Mouse (Mus musculus): ENCODE measurements around the gene Adgrf3. TPM values are rescaled to one million over a fixed set of nuclear protein-coding genes. Genes with fewer than 3 reads are reported as not detected.
"Not testable (repeated sequence)": the region's sequence is repeated elsewhere in the genome, so short reads cannot be mapped to it uniquely, and the experiment has no call there.

Gene Adgrf3
- polyA plus RNA-seq, 1 experiment from 2014 or later, result not detected

DNA sequence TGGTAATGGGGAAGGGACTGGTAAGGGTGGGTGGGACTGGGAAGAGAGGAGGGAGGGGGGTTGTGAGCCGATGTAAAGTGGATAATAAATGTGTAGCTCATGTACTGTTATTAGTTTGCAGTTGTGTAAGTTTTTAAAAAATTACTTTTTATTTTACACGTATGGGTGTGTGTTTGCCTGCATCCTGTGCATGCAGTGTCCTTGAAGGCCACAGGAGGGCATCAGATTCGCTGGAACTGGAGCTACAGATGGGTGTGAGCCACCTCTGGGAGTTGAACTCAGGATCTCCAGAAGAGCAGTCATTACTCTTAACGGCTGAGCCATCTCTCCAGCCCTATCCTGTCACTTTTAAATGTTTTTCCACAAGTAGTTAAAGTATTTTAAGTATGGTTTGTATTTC is 25.4 kb upstream of the Adgrf3 start:
- 80% methylated on average over 4 of the region's 4 CpGs for WGBS
- no peak for ATAC-seq (ENCODE audit: low FRiP score, low read depth)
- H3K4me3 ChIP-seq, result no peak overlapping the region
- no peak overlapping the region for H3K27ac ChIP-seq (replicated peaks)
- H3K9me3 ChIP-seq, result no peaks in the 10 kb centered on the region
- H3K4me1 ChIP-seq (replicated peaks), result peaks cover 30% of the 10 kb centered on the region
- no peaks in the 10 kb centered on the region for H3K27me3 ChIP-seq
- no peak overlapping the region for H3K9ac ChIP-seq
- no peak overlapping the region for H3K4me2 ChIP-seq
- H3K36me3 ChIP-seq, result no peaks in the 10 kb centered on the region

DNA sequence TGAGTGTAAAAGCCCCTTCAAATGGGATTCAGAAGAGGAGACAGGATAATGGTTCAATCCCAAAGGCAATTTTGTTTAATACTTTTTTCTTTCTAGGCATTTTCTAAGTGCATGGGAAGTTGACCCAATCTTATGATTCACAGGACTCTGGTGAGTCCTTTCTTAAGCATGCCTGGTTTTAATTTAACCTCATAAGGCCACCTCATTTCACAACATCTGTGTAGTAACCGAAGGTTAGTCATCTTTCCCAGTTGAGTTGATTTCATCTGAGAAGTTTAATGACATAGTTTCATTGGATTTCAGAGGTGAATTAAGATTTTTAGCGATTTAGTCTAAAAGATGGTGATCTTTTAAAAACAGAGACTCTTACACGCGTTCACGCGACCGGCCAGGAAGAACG is 17.2 kb upstream of the Adgrf3 start:
- Histone ChIP-seq H3K27ac (replicated peaks) (no peak overlapping the region), H3K4me2 (no peak overlapping the region), H3K4me1 (replicated peaks) (no peaks in the 10 kb centered on the region), H3K27me3 (no peaks in the 10 kb centered on the region), H3K4me3 (no peak overlapping the region), H3K9ac (no peak overlapping the region), H3K36me3 (peaks cover 6% of the 10 kb centered on the region; the same call in 1 of the 2 replicates), H3K9me3 (no peaks in the 10 kb centered on the region)
- ATAC-seq (ENCODE audit: low FRiP score, low read depth), result no peak
- WGBS, result 96% methylated on average over 8 of the region's 8 CpGs

DNA sequence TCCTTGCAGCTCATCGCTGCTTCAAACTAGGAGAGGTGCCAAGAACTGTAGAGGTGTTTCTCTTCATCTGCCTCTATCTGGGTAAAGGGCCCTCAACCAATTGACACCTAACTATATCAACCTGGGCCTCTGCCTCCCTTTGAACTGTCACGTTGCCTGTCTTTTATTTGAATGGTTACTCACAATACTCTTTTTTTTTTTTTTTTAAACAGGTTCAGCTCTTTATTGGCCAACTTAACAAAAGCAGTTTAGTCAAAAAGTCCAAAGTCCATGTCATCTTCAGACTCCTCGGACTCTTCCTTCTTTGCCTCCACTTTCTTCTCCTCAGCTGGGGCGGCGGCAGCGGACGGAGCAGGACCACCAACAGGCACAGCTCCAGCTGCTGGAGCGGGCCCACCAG is 15.1 kb upstream of the Adgrf3 start:
- H3K36me3 ChIP-seq, result peaks cover 6% of the 10 kb centered on the region; the same call in 1 of the 2 replicates
- WGBS, result 85% methylated on average over 8 of the region's 8 CpGs

DNA sequence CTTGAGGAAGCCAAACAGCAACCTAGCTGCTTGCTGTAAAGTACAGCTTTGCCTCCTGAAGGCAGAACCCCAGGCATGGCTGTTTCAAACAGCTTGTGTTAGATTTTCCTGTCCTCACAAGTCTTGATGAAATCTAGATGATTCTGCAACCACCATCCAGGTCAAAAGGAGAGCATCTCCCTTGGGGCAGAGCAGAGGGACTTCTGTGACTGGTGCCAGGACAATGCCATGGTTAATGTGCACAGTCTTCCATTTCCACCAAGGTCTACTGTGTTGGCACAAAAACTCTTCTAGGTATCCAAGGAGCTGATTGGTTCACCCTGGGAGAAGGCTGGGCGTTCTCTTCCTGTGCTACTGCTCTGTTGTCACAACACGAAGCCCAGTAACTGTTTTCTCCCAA is 14.2 kb upstream of the Adgrf3 start:
- 89% methylated on average over 2 of the region's 2 CpGs for WGBS
- ATAC-seq (ENCODE audit: low FRiP score, low read depth), result no peak

More for the DNA sequence above, 15.1 kb upstream of the Adgrf3 start:
- H3K4me2 ChIP-seq, result no peak overlapping the region
- H3K9me3 ChIP-seq, result no peaks in the 10 kb centered on the region
- 0 out of 2 replicates have a peak, but pooled peaks cover 3% of the 10 kb centered on the region for H3K27me3 ChIP-seq
- no peak overlapping the region for H3K4me3 ChIP-seq
- H3K9ac ChIP-seq, result no peak overlapping the region
- ATAC-seq (ENCODE audit: low FRiP score, low read depth), result no peak
- H3K4me1 ChIP-seq (replicated peaks), result no peaks in the 10 kb centered on the region
- H3K27ac ChIP-seq (replicated peaks), result no peak overlapping the region

GRCm38 (mm10) chr5:30215970-30216369 is 10.4 kb upstream of the Adgrf3 start:
- Histone ChIP-seq H3K36me3 (no peaks in the 10 kb centered on the region), H3K4me1 (replicated peaks) (no peaks in the 10 kb centered on the region), H3K27me3 (0 out of 2 replicates have a peak, but pooled peaks cover 3% of the 10 kb centered on the region), H3K4me3 (no peak overlapping the region), H3K4me2 (no peak overlapping the region), H3K9me3 (no peaks in the 10 kb centered on the region), H3K27ac (replicated peaks) (no peak overlapping the region), H3K9ac (no peak overlapping the region)
- 81% methylated on average over 5 of the region's 5 CpGs for WGBS
- ATAC-seq (ENCODE audit: low FRiP score, low read depth), result no peak

More for the DNA sequence above, 14.2 kb upstream of the Adgrf3 start:
- Histone ChIP-seq H3K9ac (no peak overlapping the region), H3K36me3 (peaks cover 6% of the 10 kb centered on the region; the same call in 1 of the 2 replicates), H3K27me3 (0 out of 2 replicates have a peak, but pooled peaks cover 3% of the 10 kb centered on the region), H3K9me3 (no peaks in the 10 kb centered on the region), H3K4me1 (replicated peaks) (no peaks in the 10 kb centered on the region), H3K4me2 (no peak overlapping the region), H3K4me3 (no peak overlapping the region), H3K27ac (replicated peaks) (no peak overlapping the region)

GRCm38 (mm10) chr5:30214889-30215288 is 9.4 kb upstream of the Adgrf3 start:
- Histone ChIP-seq H3K4me1 (replicated peaks) (no peaks in the 10 kb centered on the region), H3K27me3 (0 out of 2 replicates have a peak, but pooled peaks cover 3% of the 10 kb centered on the region), H3K9ac (no peak overlapping the region), H3K27ac (replicated peaks) (no peak overlapping the region), H3K9me3 (no peaks in the 10 kb centered on the region), H3K4me3 (no peak overlapping the region), H3K36me3 (no peaks in the 10 kb centered on the region), H3K4me2 (no peak overlapping the region)
- WGBS, result 13% methylated on average over 4 of the region's 4 CpGs
- ATAC-seq (ENCODE audit: low FRiP score, low read depth), result no peak

DNA sequence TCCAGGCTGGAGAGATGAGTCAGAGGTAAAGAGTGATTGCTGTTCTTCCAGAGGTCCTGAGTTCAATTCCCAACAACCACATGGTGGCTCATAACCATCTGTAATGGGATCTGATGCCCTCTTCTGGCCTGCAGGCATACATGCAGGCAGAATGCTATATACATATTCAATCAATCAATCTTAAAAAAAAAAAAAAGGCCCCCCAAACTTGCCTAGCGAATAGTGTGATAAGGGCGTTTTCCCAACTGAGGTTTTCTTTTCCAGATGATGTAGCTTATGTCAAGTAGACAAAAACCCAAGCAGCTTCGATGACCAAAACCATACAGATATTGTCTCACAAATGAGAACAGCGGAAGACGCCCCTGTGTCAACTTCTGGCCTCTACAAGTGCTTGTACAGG is 5.2 kb upstream of the Adgrf3 start:
- not testable (repeated sequence) for H3K27ac ChIP-seq (replicated peaks); H3K36me3 ChIP-seq; H3K4me3 ChIP-seq; H3K27me3 ChIP-seq; H3K4me1 ChIP-seq (replicated peaks); ATAC-seq (ENCODE audit: low FRiP score, low read depth); H3K9ac ChIP-seq; H3K9me3 ChIP-seq; H3K4me2 ChIP-seq
- 93% methylated on average over 5 of the region's 5 CpGs for whole genome bisulfite sequencing

DNA sequence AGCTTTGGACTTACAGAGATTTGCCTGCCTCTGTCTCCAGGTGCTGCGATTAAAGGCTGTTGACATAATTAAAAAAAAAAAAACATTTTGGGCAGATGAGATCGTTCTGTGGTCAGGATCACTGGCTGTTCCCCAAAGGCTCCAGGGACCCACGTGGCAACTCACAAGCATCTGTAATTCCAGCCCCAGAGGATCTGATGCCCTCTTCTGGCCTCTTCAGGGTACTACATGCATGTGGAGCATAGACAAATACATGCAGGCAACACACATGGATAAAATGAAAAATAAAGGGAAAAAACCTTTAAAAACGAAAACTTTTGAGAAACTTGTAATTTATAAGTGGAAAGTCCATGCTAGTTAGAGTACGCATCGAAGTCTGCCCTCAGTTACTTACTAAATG is 1.8 kb upstream of the Adgrf3 start:
- Histone ChIP-seq H3K27ac (replicated peaks) (no peak overlapping the region), H3K4me2 (no peak overlapping the region), H3K9me3 (no peaks in the 10 kb centered on the region), H3K9ac (no peak overlapping the region), H3K4me3 (no peak overlapping the region), H3K4me1 (replicated peaks) (0 out of 2 replicates have a peak, but pooled peaks cover 5% of the 10 kb centered on the region), H3K36me3 (no peaks in the 10 kb centered on the region), H3K27me3 (no peaks in the 10 kb centered on the region)
- 68% methylated on average over 6 of the region's 6 CpGs for WGBS
- no peak for ATAC-seq (ENCODE audit: low FRiP score, low read depth)

DNA sequence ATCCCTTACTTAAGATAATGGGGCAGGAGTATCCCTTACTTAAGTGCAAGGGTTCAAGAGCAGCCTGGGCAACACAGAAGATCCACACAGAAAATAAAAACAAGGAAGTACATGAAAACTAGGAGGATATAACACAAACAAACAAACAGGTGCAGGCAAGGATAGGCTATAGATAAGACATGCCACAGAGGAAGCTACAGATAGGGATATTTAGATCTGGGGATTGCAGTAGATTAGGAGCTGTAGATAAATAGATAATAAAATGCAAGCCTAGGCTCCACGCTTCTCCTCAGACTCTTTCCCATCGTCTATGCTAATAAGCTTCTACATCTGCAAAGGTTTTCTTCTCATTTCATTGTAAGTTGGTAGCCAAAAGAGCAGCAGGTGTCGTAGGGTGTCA is 488 bp downstream of the Adgrf3 start:
- Histone ChIP-seq H3K27ac (replicated peaks) (no peak overlapping the region), H3K9ac (no peak overlapping the region), H3K4me2 (no peak overlapping the region), H3K36me3 (no peaks in the 10 kb centered on the region), H3K4me1 (replicated peaks) (0 out of 2 replicates have a peak, but pooled peaks cover 5% of the 10 kb centered on the region), H3K4me3 (no peak overlapping the region), H3K9me3 (no peaks in the 10 kb centered on the region), H3K27me3 (no peaks in the 10 kb centered on the region)
- WGBS, result 75% methylated on average over 3 of the region's 3 CpGs
- no peak for ATAC-seq (ENCODE audit: low FRiP score, low read depth)

GRCm38 (mm10) chr5:30204441-30204840 is 1.1 kb downstream of the Adgrf3 start:
- H3K36me3 ChIP-seq, result no peaks in the 10 kb centered on the region
- no peak overlapping the region for H3K27ac ChIP-seq (replicated peaks)
- H3K27me3 ChIP-seq, result no peaks in the 10 kb centered on the region
- H3K4me3 ChIP-seq, result no peak overlapping the region
- H3K9ac ChIP-seq, result no peak overlapping the region
- no peak overlapping the region for H3K4me2 ChIP-seq
- H3K9me3 ChIP-seq, result no peaks in the 10 kb centered on the region
- WGBS, result 53% methylated on average over 1 of the region's 1 CpGs
- no peak for ATAC-seq (ENCODE audit: low FRiP score, low read depth)
- 0 out of 2 replicates have a peak, but pooled peaks cover 5% of the 10 kb centered on the region for H3K4me1 ChIP-seq (replicated peaks)

DNA sequence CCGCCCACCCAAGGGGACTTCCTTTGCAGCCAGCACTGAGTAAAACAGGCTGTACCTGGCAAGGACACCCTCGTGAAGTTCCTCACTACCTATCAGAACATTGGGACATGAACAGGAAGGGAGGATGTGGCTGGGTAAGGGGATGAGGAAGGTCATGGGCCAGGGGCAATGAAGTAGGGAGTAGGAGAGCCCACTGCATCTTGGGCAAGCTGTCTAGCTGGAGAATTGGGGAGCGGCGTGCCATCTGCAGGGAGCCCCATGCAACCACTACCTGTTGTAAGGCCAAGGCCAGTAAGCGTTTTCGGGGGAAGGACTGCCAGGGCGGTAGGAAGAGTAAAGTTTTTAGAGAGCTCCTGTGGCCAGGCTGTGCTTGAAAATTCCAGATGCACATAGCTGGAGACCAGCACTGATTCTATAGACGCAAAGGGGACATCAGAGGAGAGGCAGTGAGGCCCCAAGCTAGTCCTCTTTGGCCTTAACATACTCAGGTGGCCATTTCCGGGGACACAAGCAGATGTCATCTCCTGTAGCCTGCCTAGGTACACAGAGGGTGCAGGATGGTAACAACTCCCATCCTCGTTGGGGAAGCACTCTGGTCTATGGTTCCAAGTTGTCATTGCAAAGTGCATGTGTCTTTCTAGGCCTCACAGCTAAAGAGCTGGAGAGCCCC is 2.2 kb downstream of the Adgrf3 start:
- 0 out of 2 replicates have a peak, but pooled peaks cover 5% of the 10 kb centered on the region for H3K4me1 ChIP-seq (replicated peaks)
- no peak overlapping the region for H3K9ac ChIP-seq
- no peaks in the 10 kb centered on the region for H3K36me3 ChIP-seq
- H3K4me3 ChIP-seq, result no peak overlapping the region
- no peaks in the 10 kb centered on the region for H3K27me3 ChIP-seq
- no peak overlapping the region for H3K27ac ChIP-seq (replicated peaks)
- no peak overlapping the region for H3K4me2 ChIP-seq
- H3K9me3 ChIP-seq, result no peaks in the 10 kb centered on the region
- no peak for ATAC-seq (ENCODE audit: low FRiP score, low read depth)
- 79% methylated on average over 10 of the region's 10 CpGs for WGBS

DNA sequence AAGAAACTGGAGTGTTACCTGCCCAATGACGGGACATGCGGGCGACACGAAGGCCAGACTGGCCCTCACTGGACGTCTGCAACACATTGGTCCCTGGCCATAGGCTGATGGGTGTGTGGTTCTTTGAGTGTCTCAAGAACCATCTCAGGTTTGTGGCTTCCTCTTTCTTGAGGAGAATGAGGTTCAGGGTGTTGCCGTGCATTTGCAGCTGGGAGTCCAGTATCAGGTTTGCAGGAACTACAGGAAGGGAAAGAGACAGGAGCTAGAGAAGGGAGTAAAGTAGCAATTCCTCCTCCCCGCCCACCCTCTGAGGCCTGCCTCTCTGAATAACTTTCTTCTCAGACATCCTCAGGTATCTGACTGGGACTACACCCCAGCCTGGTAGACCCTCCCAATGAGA is 3.3 kb downstream of the Adgrf3 start:
- no peak overlapping the region for H3K27ac ChIP-seq (replicated peaks)
- no peaks in the 10 kb centered on the region for H3K36me3 ChIP-seq
- no peak overlapping the region for H3K9ac ChIP-seq
- no peak overlapping the region for H3K4me2 ChIP-seq
- H3K4me3 ChIP-seq, result no peak overlapping the region
- 0 out of 2 replicates have a peak, but pooled peaks cover 5% of the 10 kb centered on the region for H3K4me1 ChIP-seq (replicated peaks)
- H3K27me3 ChIP-seq, result no peaks in the 10 kb centered on the region
- ATAC-seq (ENCODE audit: low FRiP score, low read depth), result no peak
- no peaks in the 10 kb centered on the region for H3K9me3 ChIP-seq
- WGBS, result 92% methylated on average over 7 of the region's 7 CpGs

All from hindbrain, embryonic 15.5 days (tissue).